Mouse (Mus musculus): ENCODE results near the gene Lin9.
"Not testable (repeated sequence)": the region's sequence is repeated elsewhere in the genome, so short reads cannot be mapped to it uniquely, and the experiment has no call there.

Lin9 gene

DNA sequence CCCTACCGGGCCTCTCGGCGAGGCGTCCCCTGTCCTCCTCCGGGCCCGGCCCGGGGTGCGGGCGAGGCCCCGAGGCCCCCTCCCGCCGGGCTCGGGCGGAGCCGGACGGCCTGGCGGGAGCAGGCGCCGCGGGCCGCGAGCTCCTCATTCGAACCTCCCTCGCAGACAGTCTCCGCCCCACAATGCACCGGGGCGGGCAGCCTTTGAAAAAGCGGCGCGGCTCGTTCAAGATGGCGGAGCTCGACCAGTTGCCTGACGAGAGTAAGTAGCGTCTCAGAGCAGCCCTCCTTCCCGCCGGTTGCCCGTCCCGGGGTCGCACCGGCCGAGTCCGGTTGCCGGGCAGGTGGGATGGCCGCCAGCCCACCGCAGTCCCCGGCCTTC lies at the start of gene Lin9:
Gene Lin9, plus strand, starts transcription at position 14 of the 381 bp plus-strand sequence.
- in situ Hi-C loops (cut with MboI, MseI): no loop called here

DNA sequence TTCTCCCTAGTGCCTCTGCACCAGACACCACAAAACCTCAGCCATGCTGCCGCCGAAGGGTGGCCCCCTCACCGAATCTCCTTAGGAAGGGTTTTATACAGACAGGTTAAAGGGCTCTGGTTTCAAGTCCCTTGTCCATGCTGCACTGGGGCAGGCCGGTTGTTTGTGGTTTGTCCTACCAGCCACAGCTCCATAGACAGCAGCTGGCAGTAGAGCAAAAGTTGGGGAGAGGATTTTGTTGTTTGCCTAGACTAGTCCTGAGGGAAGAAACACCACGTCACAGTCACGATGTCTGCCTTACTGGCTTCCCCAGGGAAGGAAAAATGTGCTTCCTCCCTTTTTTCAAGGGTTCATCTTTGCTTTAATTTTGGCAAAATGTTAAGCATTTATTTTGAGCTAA lies 40.4 kb upstream of the Lin9 start:
- in situ Hi-C loops (cut with MboI, MseI): no loop called here

DNA sequence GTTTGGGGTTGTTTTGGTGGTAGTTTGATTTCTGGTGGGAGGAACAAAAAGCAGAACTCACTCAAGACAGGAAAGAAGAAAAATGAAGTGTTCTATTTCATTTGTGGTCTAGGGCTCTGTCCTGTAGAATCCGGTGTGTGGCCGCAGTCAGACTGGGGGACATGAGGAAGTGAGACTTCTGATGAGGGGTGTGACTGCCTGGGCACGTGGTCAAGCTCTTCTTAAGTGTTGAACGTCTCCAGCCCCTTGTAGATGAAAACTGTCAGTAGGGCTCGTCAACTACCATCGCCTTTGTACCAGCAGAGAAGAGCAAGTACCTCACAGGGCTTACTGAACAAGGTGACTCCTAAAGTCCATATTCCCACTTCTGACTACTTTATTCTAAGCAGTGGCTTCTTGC lies 39.1 kb upstream of the Lin9 start:
- in situ Hi-C loops (cut with MboI, MseI): no loop called here

DNA sequence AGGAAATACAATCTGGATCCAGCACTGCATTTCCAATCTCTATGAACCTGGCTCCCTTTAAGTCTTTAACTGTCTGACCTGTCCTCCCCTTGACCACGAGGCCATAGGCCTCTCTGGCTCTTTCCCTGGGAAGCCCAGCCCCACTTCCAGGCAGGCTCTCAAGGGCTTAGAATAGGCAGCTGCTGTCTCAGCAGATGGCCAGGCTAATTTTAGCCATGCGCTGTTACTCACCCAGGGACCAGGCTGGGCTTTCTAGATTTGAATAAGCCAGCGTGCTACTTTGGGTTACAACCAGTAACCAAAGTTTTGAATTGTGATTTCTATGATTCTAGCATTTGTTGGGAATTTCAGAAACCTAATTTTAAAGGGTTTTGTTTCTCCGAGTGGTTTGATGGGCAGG lies 36.4 kb upstream of the Lin9 start:
- in situ Hi-C loops (cut with MboI, MseI): no loop called here

DNA sequence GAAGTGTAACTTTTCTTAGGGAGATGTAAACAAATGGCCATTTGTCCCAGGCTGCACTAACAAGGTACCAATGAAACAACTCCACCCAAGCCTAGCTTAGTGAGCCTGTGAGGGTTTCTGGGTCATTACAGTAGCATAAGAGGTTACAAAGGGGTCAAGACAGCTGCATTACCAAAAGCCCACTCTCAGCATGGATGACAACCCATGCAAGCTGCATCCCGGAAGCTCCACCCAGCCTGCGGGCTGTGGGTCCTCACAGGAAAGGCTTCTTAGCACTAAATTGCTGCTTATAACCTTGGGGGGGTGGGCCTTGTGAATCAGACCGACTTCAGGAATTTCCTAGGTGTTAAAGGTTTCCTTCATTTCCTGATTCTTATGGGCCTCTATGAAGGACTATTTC lies 34.8 kb upstream of the Lin9 start:
- in situ Hi-C loops (cut with MboI, MseI): no loop called here

DNA sequence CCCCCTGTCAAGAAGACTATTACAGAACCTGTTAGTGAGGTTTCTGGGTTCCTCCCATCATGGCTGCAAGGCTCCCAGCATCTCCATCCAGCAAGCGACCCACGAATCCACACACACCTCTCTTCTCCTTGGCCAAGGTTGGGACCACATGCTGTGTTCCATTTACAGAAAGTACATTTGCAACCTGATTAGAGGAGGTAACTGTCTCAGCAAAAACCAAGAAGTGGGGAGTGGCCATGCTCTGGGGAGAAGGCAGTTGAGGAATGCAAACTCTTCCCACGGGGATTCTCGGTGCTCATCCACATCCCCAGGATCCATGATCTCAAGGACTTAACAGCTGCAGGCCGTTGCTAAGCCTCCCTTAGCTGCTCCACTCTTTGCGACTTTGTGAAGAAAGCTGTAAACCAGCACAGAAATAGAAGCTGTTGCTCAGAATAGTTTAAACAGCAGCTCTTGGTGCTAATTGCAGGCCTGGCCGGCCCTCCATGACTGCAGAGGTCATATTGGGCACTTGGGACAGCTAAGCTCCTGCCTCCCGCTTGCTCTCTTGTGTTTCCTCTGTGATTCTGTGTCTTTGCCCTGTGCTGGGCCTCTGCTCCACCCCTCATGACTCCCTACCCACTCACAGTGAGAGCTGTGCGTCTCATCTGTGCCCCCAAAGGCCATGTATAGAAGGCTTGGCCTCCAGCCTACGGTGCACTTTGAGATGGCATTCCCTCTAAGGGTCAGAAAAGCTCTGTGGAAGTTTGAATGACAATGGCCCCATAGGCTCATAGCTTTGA lies 34.0 kb upstream of the Lin9 start:
- in situ Hi-C loops (cut with MboI, MseI): no loop called here

DNA sequence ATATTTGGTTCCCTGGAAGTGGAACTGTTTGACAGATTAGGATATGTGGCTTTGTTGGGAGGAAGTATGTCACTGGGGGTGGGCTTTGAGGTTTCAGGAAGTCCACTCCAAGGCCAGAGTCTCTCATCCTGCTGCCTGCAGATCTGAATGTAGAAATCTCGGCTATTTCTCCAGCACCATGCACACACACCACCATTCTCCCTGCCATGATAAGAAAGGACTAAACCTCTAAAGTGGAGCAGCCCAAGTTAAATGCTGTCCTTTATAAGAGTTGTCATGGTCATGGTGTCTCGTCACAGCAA lies 33.4 kb upstream of the Lin9 start:
- in situ Hi-C loops (cut with MboI, MseI): no loop called here

DNA sequence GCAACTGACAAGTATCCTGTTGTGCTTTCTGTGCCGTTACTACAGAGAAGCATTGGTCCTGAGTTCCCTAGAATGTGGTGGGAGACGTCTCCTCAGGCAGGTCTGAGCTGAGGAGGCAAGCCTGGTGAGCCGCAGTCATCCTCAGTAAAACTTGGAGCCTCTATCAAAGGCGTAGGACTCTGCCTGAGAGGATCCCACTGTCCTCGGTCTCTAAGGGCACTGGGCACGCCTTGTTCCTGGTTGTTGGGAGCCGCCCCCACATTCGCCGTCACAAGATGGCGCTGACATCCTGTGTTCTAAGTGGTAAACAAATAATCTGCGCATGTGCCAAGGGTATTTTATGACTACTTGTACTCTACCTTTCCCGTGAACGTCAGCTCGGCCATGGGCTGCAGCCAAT lies 29.1 kb upstream of the Lin9 start:
- in situ Hi-C loops (cut with MboI, MseI): not testable (repeated sequence)

DNA sequence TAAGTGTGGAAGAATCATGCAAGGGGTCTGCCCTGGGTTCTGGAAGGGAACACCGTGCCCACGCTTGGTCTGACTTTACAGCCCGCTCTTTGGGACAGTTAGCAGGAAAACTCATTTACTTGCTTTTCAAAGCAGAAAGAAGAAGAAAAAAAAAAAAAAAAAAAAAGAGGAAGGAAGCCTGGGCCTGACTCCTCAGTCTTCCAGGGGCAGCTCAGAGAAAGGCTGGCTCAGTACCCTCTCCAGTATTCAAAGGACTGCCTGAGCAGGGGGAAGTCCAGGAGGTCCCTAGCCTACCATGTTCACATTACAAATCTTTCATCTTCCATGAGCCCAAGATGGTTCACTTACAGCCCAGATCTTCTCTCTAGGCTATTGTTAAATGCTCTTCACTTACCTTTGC lies 24.2 kb upstream of the Lin9 start:
- in situ Hi-C loops (cut with MboI, MseI): no loop called here

DNA sequence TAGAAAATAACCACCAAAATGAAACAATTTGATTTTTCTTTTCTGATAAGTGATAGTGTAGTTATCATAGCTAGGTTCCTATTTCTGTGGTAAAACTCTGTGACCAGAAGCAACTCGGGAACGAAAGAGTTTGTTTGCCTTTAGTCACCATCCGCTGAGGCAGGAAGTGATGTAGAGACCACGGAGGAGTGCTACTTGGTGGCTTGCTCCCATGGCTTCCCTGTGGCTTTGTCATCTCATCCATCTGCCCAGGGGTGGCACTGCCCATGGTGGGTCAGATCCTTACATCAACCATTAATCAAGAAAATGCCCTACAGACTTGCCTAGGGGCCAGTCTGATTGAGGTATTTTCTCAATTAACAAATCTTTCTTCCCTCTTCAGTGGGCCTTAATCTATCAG lies 18.6 kb upstream of the Lin9 start:
- in situ Hi-C loops (cut with MboI, MseI): no loop called here

DNA sequence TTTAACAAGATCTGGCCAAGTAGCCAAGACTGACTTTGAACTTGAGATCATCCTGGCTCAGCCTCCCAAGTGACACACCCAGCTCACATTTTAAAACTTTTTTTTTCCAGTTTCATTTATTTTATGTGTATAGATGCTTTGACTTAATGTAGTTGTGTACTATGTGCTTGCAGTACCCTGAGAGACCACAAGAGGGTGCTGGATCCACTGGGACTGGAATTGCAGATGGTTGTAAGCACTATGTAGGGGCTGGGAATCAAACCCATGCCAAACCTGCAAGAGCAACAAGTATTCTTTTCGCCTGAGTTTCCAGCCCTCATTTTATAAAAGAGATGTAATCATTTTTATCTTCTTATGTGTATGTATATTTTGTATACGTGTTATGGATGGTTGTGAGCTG lies 17.0 kb upstream of the Lin9 start:
- in situ Hi-C loops (cut with MboI, MseI): no loop called here

DNA sequence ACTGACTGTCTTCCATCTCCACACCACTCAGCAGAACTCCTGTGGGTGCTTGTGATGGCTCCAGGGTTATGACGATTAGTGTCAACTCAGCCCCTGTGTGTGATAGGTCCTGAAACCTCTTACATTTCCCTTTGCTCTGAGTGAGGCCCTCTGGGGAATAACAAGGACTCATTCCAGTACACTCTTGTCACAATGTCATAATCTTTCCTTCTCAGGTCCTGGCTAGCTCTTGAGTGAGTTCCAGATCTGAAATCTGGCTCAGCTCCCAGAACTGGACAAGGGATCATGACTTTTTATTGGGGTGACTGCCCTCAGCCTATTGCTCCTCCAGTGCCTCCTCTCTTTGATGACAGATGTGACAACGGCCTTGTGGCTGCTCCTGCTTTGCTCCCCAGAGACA lies 14.8 kb upstream of the Lin9 start:
- in situ Hi-C loops (cut with MboI, MseI): no loop called here

DNA sequence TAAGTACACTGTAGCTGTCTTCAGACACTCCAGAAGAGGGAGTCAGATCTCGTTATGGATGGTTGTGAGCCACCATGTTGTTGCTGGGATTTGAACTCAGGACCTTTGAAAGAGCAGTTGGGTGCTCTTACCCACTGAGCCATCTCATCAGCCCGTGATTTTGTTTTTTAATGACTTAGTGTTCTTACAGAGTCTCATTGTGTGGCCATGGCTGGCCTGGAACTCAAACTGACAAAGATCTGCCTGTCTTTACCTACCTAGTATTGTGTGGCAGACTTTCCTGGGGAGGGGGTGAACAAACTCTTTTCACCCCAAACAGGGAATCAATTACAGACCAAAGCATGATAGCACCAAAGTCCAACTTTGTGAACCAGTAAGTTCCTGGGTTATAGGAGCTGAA lies 3.2 kb upstream of the Lin9 start:
- in situ Hi-C loops (cut with MboI, MseI): not testable (repeated sequence)

DNA sequence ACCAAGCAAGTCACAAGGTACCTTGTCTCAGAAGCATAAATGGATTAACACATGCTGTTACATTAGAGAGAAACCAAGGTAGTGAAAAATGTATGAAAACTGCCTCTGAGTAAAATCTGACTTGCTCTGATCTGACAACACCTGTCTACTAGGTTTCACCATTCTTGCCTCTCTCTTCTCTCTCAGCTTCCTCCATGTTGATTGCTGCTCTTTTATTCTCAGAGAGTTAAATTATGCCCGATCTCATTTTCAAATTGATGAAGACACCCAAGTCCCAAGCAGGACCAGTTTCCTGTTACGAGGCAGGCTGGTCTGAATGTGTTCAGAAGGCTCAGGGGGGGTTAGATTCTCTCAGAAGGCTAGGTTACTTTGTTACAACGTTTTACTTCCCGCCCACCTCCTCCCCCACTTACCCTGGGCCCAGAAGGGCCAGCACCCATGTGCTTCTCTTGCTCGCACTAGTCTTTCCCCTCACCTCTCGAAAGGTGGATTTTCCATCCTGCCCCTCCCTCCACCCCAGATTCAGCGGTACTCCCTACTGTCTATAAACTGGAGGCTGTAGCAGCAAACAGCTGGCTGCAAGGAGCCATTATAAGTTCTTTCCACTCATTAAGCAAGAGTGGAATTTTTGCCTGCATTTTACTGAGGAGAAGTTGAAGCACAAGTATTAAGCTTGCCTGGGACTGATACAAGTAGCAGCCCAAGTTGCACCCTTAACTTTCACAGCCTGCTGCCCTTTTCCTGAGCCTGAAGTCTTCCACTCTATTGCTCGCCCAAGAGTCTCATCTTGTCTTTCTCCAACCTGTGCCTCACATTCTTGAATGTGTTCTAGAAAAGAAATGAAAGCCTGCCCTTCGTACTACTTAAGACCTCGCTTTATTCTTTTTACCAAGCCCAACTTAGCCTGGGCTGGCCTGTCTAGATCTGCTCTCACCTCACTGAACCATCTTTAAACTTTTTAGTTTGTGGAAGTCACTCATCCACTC lies 1.2 kb upstream of the Lin9 start:
- in situ Hi-C loops (cut with MboI, MseI): no loop called here

DNA sequence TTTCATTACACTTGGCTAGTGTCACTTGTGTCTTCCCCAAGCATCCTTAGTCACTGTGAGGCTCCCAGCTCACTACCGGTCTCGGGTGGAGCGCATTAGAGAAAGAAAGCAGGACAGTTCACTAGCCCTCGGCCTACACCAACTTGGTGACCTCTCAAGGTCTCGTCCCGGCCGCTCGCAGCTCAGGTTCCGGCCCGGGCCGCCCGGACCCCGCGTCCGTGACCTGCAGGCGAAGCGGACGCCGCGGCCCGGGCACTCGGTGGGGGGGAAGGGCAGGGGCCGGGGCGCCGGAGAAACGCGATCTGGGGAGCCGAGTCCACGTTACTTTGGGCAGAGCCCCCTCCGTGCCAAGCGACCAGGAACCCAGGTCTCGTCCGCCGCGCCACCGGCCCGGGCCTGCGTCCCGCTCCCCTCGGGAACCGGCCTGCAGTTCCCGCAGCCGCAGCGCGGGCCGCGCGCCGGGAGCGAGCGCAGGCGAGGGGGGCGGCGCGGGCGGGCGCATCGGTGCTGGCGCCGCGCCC lies 285 bp upstream of the Lin9 start:
- in situ Hi-C loops (cut with MboI, MseI): no loop called here

DNA sequence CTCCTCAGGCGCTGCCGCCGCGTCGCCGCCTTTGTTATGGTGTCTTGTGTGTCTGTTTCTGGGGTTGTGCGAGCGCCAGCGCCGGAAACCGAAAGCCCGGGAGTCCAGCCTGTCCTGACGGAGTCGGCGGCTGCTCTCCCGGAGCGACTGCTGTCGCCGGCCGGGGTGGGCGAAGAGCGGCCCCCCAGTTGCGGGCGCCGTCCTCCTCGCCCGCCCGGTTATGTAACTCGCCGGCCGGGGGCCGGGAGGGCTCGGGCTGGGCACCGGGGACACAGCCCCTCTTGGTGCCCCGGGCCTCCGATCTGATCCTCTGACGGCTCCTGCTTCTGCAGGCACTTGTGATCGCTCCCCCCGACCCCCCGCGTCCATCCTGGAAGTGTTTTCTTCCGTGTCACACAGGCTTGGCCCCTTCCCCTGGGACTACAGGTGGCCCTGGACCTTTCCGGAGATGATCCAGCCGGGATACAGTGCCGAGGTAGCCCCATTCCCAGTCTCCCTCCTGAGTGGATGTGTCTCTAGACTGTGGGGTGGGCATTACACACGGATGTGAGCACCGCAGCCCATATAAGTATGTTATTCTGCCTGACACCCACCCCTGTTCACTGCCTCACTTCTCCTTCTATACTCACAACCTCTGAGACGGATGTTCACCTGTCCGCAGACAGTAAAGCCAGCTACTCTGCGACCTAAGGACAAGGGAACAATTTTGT lies 723 bp downstream of the Lin9 start:
- in situ Hi-C loops (cut with MboI, MseI): no loop called here

DNA sequence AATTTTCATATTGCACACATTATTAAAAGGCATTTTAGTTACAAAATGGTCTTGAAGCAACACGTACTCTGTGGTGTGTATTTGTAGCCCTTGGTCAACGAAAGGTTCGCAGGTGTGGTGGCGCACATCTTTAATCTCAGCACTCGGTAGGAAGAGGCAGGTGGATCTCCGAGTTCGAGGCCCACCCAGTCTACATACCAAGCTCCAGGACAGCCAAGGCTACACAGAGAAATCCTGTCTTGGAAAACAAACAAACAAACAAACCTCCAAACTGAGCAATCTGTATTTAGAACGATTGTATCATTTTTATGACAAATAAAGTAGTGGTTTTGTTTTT lies 1.2 kb downstream of the Lin9 start:
- in situ Hi-C loops (cut with MboI, MseI): no loop called here

DNA sequence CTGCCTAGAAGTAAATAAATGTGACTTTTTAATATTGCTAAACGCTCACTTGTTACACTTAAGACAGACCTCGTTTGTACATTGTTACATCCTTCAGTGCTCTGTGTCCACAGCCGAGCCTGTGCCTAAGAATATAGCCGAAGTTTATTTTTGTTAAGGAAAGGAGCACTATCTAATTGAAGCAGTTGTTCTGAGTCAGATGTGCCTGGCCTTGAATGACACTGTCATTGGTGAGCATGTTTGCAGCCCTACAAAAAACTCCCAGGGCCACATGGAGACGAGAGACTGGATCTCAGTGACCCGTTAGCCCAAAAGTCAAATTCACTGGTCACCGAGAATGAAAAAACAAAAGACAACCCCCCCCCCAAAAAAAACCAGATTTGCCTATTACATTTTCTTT lies 50.3 kb downstream of the Lin9 start:
- in situ Hi-C loops (cut with MboI, MseI): loop anchor here (5.0 kb wide), 1 partner anchor 99 kb away; no protein-coding TSS in a partner anchor

DNA sequence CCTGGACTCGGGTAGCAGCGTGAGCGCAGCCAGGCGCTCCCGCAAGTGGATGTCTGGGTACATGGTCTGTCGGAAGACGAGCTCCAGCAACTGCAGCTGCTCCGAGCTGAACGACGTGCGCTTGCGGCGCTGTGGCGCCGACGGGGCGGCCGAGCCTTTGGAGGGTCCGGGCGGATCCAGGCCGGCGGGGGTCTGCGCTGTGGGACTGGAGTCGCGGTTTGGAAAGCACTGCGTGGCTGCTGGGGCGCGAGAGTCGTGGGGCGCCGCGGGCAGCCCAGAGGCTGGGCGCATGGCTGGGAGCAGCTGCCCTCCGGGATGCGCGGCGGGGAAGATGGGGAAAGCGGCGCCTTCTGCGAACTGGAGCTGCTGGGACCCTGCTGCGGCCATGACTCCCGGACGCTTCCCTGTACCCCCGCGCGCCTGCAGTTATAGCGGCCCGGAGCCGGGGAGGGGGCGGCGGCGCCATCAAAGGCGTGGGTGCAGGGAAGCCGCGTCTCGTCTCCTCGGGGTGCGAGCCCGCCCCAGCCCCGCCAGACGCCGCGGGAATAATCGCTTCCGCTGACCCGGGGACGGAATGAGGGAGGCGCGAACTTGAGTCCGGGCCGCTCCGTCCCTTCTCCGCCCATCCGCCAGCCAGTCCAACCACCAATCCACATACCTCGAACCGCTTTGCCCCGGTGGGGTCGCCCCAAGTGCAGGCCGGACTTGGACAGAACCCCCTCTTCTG lies 55.8 kb downstream of the Lin9 start, which contains the start of gene Mixl1:
Gene Mixl1, minus strand, starts transcription at position 409 of the 727 bp plus-strand sequence.
- in situ Hi-C loops (cut with MboI, MseI): loop anchor here (5.0 kb wide), 1 partner anchor 51 kb away; no protein-coding TSS in a partner anchor

DNA sequence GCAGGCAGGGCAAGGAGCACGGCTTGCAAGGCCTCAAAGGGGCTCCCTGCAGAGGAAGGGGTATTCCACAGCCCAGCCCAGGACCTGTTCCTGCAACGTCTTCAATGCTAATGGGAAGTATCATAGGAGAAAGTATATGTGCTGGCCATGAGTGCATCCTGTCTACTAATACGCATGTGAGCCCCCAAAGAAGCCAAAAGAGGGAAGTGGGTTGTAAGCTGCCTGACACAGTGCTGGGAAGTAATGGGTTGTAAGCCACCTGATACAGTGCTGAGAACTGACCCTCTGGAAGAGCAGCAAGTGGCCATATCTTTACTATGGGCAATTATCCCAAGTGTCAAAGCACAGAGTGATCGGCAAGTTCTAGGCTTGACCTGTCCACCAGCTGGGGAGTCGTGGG lies 57.1 kb downstream of the Lin9 start:
- in situ Hi-C loops (cut with MboI, MseI): loop anchor here (5.0 kb wide), 1 partner anchor 49 kb away; no protein-coding TSS in a partner anchor

DNA sequence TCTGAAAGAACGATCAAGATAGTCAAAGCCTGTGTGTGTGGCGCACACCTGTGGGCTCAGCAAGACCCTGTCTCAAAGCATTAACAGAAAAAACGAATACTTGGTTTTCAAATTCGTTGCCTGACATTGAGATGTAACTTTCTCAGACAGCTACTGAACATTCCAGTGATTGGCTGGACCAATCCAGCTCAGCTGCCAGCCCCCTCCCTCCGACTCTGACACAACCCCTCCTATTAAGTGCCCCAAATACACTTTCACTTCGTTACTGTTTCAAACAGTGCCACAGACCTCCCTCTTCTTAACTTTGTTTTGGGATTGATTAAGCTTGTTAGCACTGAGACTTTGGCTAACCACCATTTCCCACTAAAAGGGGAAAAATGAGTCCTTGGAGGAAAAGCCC lies 62.5 kb downstream of the Lin9 start:
- in situ Hi-C loops (cut with MboI, MseI): loop anchor here (10.0 kb wide), 1 partner anchor 849 kb away; no protein-coding TSS in a partner anchor
